Mouse (Mus musculus): Measurements from ENCODE around the gene Akp3. TPM values are rescaled to one million over a fixed set of nuclear protein-coding genes. Genes with fewer than 3 reads are reported as not detected.

Akp3 gene
- total and polyA plus RNA-seq, 2 experiments: not detected

DNA sequence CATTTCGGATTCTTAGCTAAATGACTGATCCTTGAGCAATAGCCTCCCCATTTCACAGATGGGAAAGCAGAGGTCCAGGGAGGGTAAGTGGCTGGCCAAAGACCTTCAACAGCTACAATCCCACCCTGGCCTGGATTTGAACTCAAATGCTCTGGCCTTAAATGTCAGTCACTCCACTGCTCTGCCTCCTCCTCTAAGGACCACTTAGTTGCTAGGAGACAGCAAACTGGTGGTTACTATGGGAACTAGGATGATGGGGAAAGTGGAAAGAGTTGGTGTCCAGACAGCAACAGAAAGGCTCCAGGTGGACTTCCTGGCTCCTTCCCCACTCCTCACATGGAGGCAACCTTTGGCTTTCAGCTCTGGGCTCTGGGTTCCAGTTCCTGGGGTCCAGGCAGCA, 46.5 kb downstream of the Akp3 start:
- H3K27ac ChIP-seq (replicated peaks; ENCODE audit: insufficient read depth, low read depth, low read length): no peak overlapping the region
- no peaks in the 10 kb centered on the region for H3K79me2 ChIP-seq (ENCODE audit: control insufficient read depth, insufficient read depth, low read length)
- TF ChIP-seq POLR2A (IDR thresholded peaks at IDR 0.05; ENCODE audit: extremely low read depth, insufficient read depth, low read length) (no peak), CTCF (IDR thresholded peaks at IDR 0.05; ENCODE audit: low read depth, low read length) (no peak)
- H3K4me3 ChIP-seq (ENCODE audit: insufficient read depth, low read depth, low read length): no peak overlapping the region
- no peaks in the 10 kb centered on the region for H3K36me3 ChIP-seq (ENCODE audit: control insufficient read depth, insufficient read depth, low read length)
- DNase-seq (ENCODE audit: extremely low read depth, low read depth, low spot score): no peak
- 90% methylated on average over 1 of the region's 1 CpGs for WGBS
- H3K27me3 ChIP-seq (ENCODE audit: control insufficient read depth, insufficient read depth, low read length): no peaks in the 10 kb centered on the region
- H3K9ac ChIP-seq (ENCODE audit: low read depth, low read length): no peak overlapping the region
- no peaks in the 10 kb centered on the region for H3K4me1 ChIP-seq (ENCODE audit: control insufficient read depth, insufficient read depth, low read length)

DNA sequence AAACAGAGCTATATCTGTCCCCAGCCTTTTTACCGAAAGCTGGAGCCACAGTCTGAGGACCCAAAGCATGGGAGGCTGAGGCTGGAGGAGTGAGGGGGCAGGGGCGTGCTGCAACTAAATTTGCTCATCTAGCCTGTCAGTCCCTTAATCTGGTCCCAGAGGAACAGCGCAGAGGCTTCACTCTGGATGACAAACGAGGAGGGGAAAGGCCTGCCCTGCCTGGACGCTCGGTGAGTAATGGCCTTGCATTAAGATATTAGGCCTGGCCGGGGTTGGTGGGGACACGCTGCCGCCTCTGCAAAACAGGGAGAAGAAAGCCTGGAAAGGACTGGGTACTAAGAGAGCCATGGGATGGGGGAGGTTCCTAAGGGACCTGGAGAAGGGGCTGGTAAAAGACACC, 47.5 kb downstream of the Akp3 start:
- 81% methylated on average over 9 of the region's 9 CpGs for WGBS
- Histone ChIP-seq H3K27me3 (ENCODE audit: control insufficient read depth, insufficient read depth, low read length) (no peaks in the 10 kb centered on the region), H3K79me2 (ENCODE audit: control insufficient read depth, insufficient read depth, low read length) (no peaks in the 10 kb centered on the region), H3K27ac (replicated peaks; ENCODE audit: insufficient read depth, low read depth, low read length) (no peak overlapping the region), H3K9ac (ENCODE audit: low read depth, low read length) (no peak overlapping the region), H3K36me3 (ENCODE audit: control insufficient read depth, insufficient read depth, low read length) (no peaks in the 10 kb centered on the region), H3K4me3 (ENCODE audit: insufficient read depth, low read depth, low read length) (no peak overlapping the region), H3K4me1 (ENCODE audit: control insufficient read depth, insufficient read depth, low read length) (no peaks in the 10 kb centered on the region)
- no peak for DNase-seq (ENCODE audit: extremely low read depth, low read depth, low spot score)
- TF ChIP-seq CTCF (IDR thresholded peaks at IDR 0.05; ENCODE audit: low read depth, low read length): no peak
- TF ChIP-seq POLR2A (IDR thresholded peaks at IDR 0.05; ENCODE audit: extremely low read depth, insufficient read depth, low read length): no peak

DNA sequence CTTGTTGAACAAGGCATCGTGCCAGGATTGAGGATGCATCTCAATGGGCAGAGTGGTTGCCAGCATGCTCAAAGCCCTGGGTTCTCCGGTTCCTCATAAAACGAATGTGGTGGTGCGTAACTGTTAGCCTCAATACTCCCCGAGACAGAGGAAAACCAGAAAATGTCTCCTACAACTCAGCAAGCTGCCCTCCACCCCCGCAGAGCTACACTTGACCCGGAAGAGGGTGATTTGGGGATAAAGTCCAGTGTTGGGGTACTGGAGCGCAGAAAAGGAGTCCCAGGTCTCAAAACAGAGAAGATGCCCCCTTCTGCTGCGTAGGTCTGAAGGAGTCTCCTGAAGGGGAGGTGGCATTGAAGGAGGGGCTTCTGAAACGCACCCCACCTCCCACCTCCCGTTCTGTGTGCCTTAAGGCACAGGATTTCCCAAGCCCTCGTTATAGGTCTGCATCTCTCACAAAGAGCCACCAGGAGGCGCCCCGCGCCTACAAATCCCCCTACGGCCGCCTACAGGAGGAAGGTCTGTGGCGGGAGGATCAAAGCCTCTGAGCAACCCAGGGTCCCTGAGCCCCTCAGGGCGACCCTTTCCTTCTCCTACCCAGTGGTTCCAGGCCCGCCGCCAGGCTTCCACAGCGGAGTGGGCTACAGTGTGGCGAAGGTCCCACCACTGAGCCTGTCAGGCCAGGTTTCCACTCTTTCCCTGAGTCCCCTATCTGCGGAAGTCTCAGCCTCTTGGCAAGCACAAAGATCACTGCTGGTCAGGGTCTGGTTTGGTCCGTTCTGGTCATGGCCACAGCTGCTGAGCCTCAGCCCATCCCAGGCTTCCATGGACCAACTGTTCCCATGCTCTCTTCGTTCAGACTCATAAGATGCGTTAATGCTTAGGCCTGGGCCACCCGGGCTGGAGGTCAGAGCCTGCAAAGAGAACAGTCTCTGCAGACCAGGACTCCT, 49.5 kb downstream of the Akp3 start:
- no peak overlapping the region for H3K27ac ChIP-seq (replicated peaks; ENCODE audit: insufficient read depth, low read depth, low read length)
- WGBS: 29% methylated on average over 28 of the region's 28 CpGs
- no peaks in the 10 kb centered on the region for H3K4me1 ChIP-seq (ENCODE audit: control insufficient read depth, insufficient read depth, low read length)
- H3K9ac ChIP-seq (ENCODE audit: low read depth, low read length): no peak overlapping the region
- peak; percentile 40 for DNase-seq (ENCODE audit: extremely low read depth, low read depth, low spot score)
- no peaks in the 10 kb centered on the region for H3K79me2 ChIP-seq (ENCODE audit: control insufficient read depth, insufficient read depth, low read length)
- H3K36me3 ChIP-seq (ENCODE audit: control insufficient read depth, insufficient read depth, low read length): no peaks in the 10 kb centered on the region
- TF ChIP-seq CTCF (IDR thresholded peaks at IDR 0.05; ENCODE audit: low read depth, low read length): peak; percentile 81
- no peak for TF ChIP-seq POLR2A (IDR thresholded peaks at IDR 0.05; ENCODE audit: extremely low read depth, insufficient read depth, low read length)
- no peak overlapping the region for H3K4me3 ChIP-seq (ENCODE audit: insufficient read depth, low read depth, low read length)
- no peaks in the 10 kb centered on the region for H3K27me3 ChIP-seq (ENCODE audit: control insufficient read depth, insufficient read depth, low read length)

DNA sequence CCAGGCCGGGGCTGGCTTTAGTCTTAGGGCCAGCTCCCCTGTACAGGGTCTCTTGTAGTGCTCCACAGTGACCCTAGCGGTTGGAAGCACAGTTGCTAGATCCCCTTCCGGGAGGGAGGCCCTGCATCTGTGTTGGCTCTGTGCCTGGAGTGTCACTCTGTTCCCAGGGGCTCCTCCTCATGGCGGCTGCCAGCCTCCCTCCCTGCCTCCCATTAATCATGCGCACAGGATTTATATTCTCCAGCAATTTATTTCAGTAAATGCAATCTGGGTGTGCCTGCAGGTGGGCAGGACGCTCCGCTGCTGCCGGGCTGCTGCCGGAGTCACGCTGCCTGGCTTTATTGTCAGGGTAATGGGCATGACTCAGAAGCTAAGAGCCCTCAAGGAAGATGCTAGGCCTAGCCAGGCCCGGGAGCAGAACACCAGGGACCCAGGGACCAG, 51.1 kb downstream of the Akp3 start:
- Histone ChIP-seq H3K27ac (replicated peaks; ENCODE audit: insufficient read depth, low read depth, low read length) (no peak overlapping the region), H3K79me2 (ENCODE audit: control insufficient read depth, insufficient read depth, low read length) (no peaks in the 10 kb centered on the region), H3K36me3 (ENCODE audit: control insufficient read depth, insufficient read depth, low read length) (no peaks in the 10 kb centered on the region), H3K9ac (ENCODE audit: low read depth, low read length) (no peak overlapping the region), H3K27me3 (ENCODE audit: control insufficient read depth, insufficient read depth, low read length) (no peaks in the 10 kb centered on the region), H3K4me3 (ENCODE audit: insufficient read depth, low read depth, low read length) (no peak overlapping the region), H3K4me1 (ENCODE audit: control insufficient read depth, insufficient read depth, low read length) (no peaks in the 10 kb centered on the region)
- DNase-seq (ENCODE audit: extremely low read depth, low read depth, low spot score): no peak
- 62% methylated on average over 11 of the region's 11 CpGs for WGBS
- TF ChIP-seq POLR2A (IDR thresholded peaks at IDR 0.05; ENCODE audit: extremely low read depth, insufficient read depth, low read length): no peak
- no peak for TF ChIP-seq CTCF (IDR thresholded peaks at IDR 0.05; ENCODE audit: low read depth, low read length)

Other genes with a start within 250 kb of the Akp3 start
- gene Alppl2, start 35.0 kb upstream of the Akp3 start, total RNA-seq (2014; rRNA removed): not detected in 2 replicates
- gene Alppl2, start 35.0 kb upstream of the Akp3 start, polyA plus RNA-seq (2012; rRNA removed): not detected in 2 replicates
- not detected in 2 replicates for gene Alpi, start 23.4 kb upstream of the Akp3 start, total RNA-seq (2014; rRNA removed)
- 0.05 TPM in 1 of 2 replicates, not detected in the other for gene Alpi, start 23.4 kb upstream of the Akp3 start, polyA plus RNA-seq (2012; rRNA removed)
- not detected in 2 replicates for gene Ecel1, start 31.5 kb downstream of the Akp3 start, total RNA-seq (2014; rRNA removed)
- 0.02 TPM in 1 of 2 replicates, not detected in the other for gene Ecel1, start 31.5 kb downstream of the Akp3 start, polyA plus RNA-seq (2012; rRNA removed)
- not detected in 2 replicates for gene Prss56, start 58.3 kb downstream of the Akp3 start, total RNA-seq (2014; rRNA removed)
- not detected in 2 replicates for gene Prss56, start 58.3 kb downstream of the Akp3 start, polyA plus RNA-seq (2012; rRNA removed)
- gene Chrnd, start 65.6 kb downstream of the Akp3 start, total RNA-seq (2014; rRNA removed): not detected in 2 replicates
- gene Chrnd, start 65.6 kb downstream of the Akp3 start, polyA plus RNA-seq (2012; rRNA removed): not detected in 2 replicates
- not detected in 2 replicates for gene Chrng, start 79.7 kb downstream of the Akp3 start, total RNA-seq (2014; rRNA removed)
- gene Chrng, start 79.7 kb downstream of the Akp3 start, polyA plus RNA-seq (2012; rRNA removed): not detected in 2 replicates
- 39.3 and 39.4 TPM in 2 replicates for gene Eif4e2, start 88.9 kb downstream of the Akp3 start, total RNA-seq (2014; rRNA removed)
- gene Eif4e2, start 88.9 kb downstream of the Akp3 start, polyA plus RNA-seq (2012; rRNA removed): 23.3 and 23.8 TPM in 2 replicates
- gene Efhd1, start 139.4 kb downstream of the Akp3 start, total RNA-seq (2014; rRNA removed): 0.54 TPM in 1 of 2 replicates, not detected in the other
- 0.22 and 0.24 TPM in 2 replicates for gene Efhd1, start 139.4 kb downstream of the Akp3 start, polyA plus RNA-seq (2012; rRNA removed)
- gene Gigyf2, start 202.0 kb downstream of the Akp3 start, total RNA-seq (2014; rRNA removed): 39.2 and 39.7 TPM in 2 replicates
- gene Gigyf2, start 202.0 kb downstream of the Akp3 start, polyA plus RNA-seq (2012; rRNA removed): 15.8 and 21.1 TPM in 2 replicates

All from liver, adult 2 months (tissue).